Mouse (Mus musculus) midbrain, embryonic 11.5 days (tissue): ENCODE data around the gene Nomo1. TPM values are rescaled to one million over a fixed set of nuclear protein-coding genes. Genes with fewer than 3 reads are reported as not detected.

Source experiments
- ATAC-seq: fragments of 200-750 bp; cut with Nextera tagmentation; 2 replicates; pipeline ENCODE4 v1.8.0; 2017; ENCODE audit warnings: moderate TSS enrichment, moderate library complexity; ENCODE audit not compliant: low FRiP score
- DNase-seq: peaks from one replicate; pipeline ENCODE4 v3.0.0; 2015; ENCODE audit warnings: low spot score; ENCODE audit errors: missing footprints
- H3K27ac ChIP-seq: fragments of 300-500 bp; sonication (generic); 2 replicates; pipeline ENCODE4 v1.5.1; 2014; ENCODE audit warnings: low read depth, low read length
- H3K27me3 ChIP-seq: fragments of 300-500 bp; sonication (generic); 2 replicates; pipeline ENCODE4 v1.6.1; 2014; ENCODE audit warnings: mild to moderate bottlenecking, low read length, moderate library complexity, mixed read lengths; ENCODE audit not compliant: control insufficient read depth, insufficient read depth
- H3K36me3 ChIP-seq: fragments of 300-500 bp; sonication (generic); 2 replicates; pipeline ENCODE4 v1.6.1; 2014; ENCODE audit warnings: mild to moderate bottlenecking, low read length, moderate library complexity, mixed read lengths; ENCODE audit not compliant: control insufficient read depth, insufficient read depth
- H3K4me1 ChIP-seq: fragments of 300-500 bp; sonication (generic); 2 replicates; pipeline ENCODE4 v1.6.1; 2014; ENCODE audit warnings: low read length; ENCODE audit not compliant: control insufficient read depth, insufficient read depth
- H3K4me2 ChIP-seq: fragments of 300-500 bp; sonication (generic); 2 replicates; pipeline ENCODE4 v1.6.1; 2014; ENCODE audit warnings: mild to moderate bottlenecking, moderate library complexity
- H3K4me3 ChIP-seq: fragments of 300-500 bp; sonication (generic); 2 replicates; pipeline ENCODE4 v1.5.1; 2014; ENCODE audit warnings: low read depth, low read length
- H3K9ac ChIP-seq: fragments of 300-500 bp; sonication (generic); 2 replicates; pipeline ENCODE4 v1.6.1; 2014; ENCODE audit warnings: low read length
- H3K9me3 ChIP-seq: fragments of 300-500 bp; sonication (generic); 2 replicates; pipeline ENCODE4 v1.6.1; 2016; ENCODE audit warnings: low read length; ENCODE audit not compliant: control insufficient read depth
- WGBS: fragments of 180-500 bp; shearing (Covaris S2); extraction: QIAGEN DNeasy Blood & Tissue Kit; methylation state at CpG from one replicate; pipeline ENCODE4 v1.1.7; 2014; 5-methylcytosine and 5-hydroxymethylcytosine counted together
- polyA plus RNA-seq: library from polyadenylated mRNA; unstranded; fragments of >200 nt; fragmentation: Nextera tagmentation; extraction: Ambion mirVana; gene quantifications from 2 replicates; pipeline ENCODE4 v1.2.1, GENCODE M21; 2014

Gene Nomo1
- polyA plus RNA-seq, 1 experiment from 2014 or later: 13.9 TPM

DNA sequence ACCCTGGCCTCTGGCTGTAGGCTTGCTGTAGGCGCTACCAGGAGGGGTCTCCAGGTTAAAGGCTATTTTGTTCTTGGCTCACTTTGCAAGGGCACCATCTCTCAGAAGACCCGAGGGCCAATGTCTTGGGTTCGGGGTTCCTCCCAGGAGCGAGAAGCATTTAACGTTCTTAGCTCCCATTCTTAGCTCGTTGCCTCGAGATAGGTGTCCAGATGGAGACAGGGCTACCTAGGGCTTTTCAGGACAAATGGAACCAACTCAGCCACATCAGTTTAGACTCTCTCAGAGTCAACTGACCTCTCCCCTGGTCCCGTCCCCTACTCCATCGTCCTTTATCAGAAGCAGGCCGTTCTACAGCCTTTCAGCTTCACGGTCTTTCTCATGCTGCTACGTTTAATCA is 98.7 kb downstream of the Nomo1 start:
- 89% methylated on average over 12 of the region's 12 CpGs for WGBS
- no peak for ATAC-seq
- H3K9ac ChIP-seq: no peak overlapping the region

More for the DNA sequence above, 98.7 kb downstream of the Nomo1 start:
- Histone ChIP-seq H3K4me3 (no peak overlapping the region), H3K36me3 (no peaks in the 10 kb centered on the region), H3K4me1 (peaks cover 2% of the 10 kb centered on the region; the same call in 1 of the 2 replicates), H3K4me2 (no peak overlapping the region), H3K9me3 (no peaks in the 10 kb centered on the region), H3K27me3 (no peaks in the 10 kb centered on the region; the same call in 1 of the 2 replicates), H3K27ac (no peak overlapping the region)
- no peak for DNase-seq

Other genes with a start within 250 kb of the Nomo1 start
- gene Lmtk3, start 250.0 kb upstream of the Nomo1 start, polyA plus RNA-seq: 4.6 and 4.8 TPM in 2 replicates
- 1.5 and 2.4 TPM in 2 replicates for gene Sult2b1, start 249.0 kb upstream of the Nomo1 start, polyA plus RNA-seq
- 224 and 225 TPM in 2 replicates for gene Cyth2, start 219.1 kb upstream of the Nomo1 start, polyA plus RNA-seq
- gene Kcnj14, start 208.9 kb upstream of the Nomo1 start, polyA plus RNA-seq: 0.69 and 0.75 TPM in 2 replicates
- 64.0 and 67.9 TPM in 2 replicates for gene Grwd1, start 202.8 kb upstream of the Nomo1 start, polyA plus RNA-seq
- gene Kdelr1, start 160.9 kb upstream of the Nomo1 start, polyA plus RNA-seq: 76.7 and 84.0 TPM in 2 replicates
- gene Grin2d, start 155.3 kb upstream of the Nomo1 start, polyA plus RNA-seq: 0.14 and 0.17 TPM in 2 replicates
- 0.63 and 1.3 TPM in 2 replicates for gene Syngr4, start 137.0 kb upstream of the Nomo1 start, polyA plus RNA-seq
- gene Tmem143, start 136.8 kb upstream of the Nomo1 start, polyA plus RNA-seq: 3.0 and 3.2 TPM in 2 replicates
- 27.2 and 28.2 TPM in 2 replicates for gene Emp3, start 112.3 kb upstream of the Nomo1 start, polyA plus RNA-seq
- gene Ccdc114, start 109.6 kb upstream of the Nomo1 start, polyA plus RNA-seq: 2.0 and 2.4 TPM in 2 replicates
- 0.03 and 0.44 TPM in 2 replicates for gene Abcc6, start 3.4 kb upstream of the Nomo1 start, polyA plus RNA-seq
- gene Kcnj11, start 67.1 kb downstream of the Nomo1 start, polyA plus RNA-seq: 0.07 and 0.49 TPM in 2 replicates
- 0.46 and 0.49 TPM in 2 replicates for gene Abcc8, start 146.3 kb downstream of the Nomo1 start, polyA plus RNA-seq
- 2.6 and 2.8 TPM in 2 replicates for gene Ush1c, start 204.8 kb downstream of the Nomo1 start, polyA plus RNA-seq
- gene Otog, start 207.3 kb downstream of the Nomo1 start, polyA plus RNA-seq: not detected in 2 replicates